Mouse (Mus musculus): ENCODE measurements around the gene Arhgap42. TPM values are rescaled to one million over a fixed set of nuclear protein-coding genes. Genes with fewer than 3 reads are reported as not detected.

Arhgap42 gene
- 37.1 and 38.5 TPM in 2 replicates for polyA plus RNA-seq (2012; rRNA removed; ENCODE audit: low replicate concordance)

GRCm38 (mm10) chr9:9238438-9239391 lies at the start of gene Arhgap42:
TSS of gene Arhgap42 (minus strand) at chr9:9239101.

GRCm38 (mm10) chr9:8971491-8971890 lies 267.4 kb downstream of the Arhgap42 start, which contains the start of gene Gm16485:
TSS of gene Gm16485 (plus strand) at chr9:8971791.

Measured in duodenum, adult 2 months (tissue).